Mouse (Mus musculus) hindbrain, embryonic 10.5 days (tissue): ENCODE results near the gene Eif2d. TPM values are rescaled to one million over a fixed set of nuclear protein-coding genes. Genes with fewer than 3 reads are reported as not detected.
A peak's percentile ranks its signal among the peaks of the same experiment; 100 is the strongest.
"Not testable (repeated sequence)": the region's sequence is repeated elsewhere in the genome, so short reads cannot be mapped to it uniquely, and the experiment has no call there.

Experiments used
- DNase-seq: peaks from one replicate; pipeline ENCODE4 v3.0.0-alpha.2; 2017; ENCODE audit warnings: low spot score
- H3K27ac ChIP-seq: fragments of 300-500 bp; sonication (generic); 2 replicates; pipeline ENCODE4 v1.5.1; 2016; ENCODE audit warnings: mild to moderate bottlenecking, moderate library complexity
- H3K27me3 ChIP-seq: fragments of 300-500 bp; sonication (generic); 2 replicates; pipeline ENCODE4 v1.6.1; 2016; ENCODE audit warnings: mild to moderate bottlenecking; ENCODE audit not compliant: poor library complexity, insufficient read depth, severe bottlenecking
- H3K36me3 ChIP-seq: fragments of 300-500 bp; sonication (generic); 2 replicates; pipeline ENCODE4 v1.6.1; 2016; ENCODE audit warnings: mild to moderate bottlenecking, moderate library complexity
- H3K4me1 ChIP-seq: fragments of 300-500 bp; sonication (generic); replicated peaks from 2 replicates; pipeline ENCODE4 v1.6.1; 2016; ENCODE audit warnings: mild to moderate bottlenecking
- H3K4me3 ChIP-seq: fragments of 300-500 bp; sonication (generic); 2 replicates; pipeline ENCODE4 v1.5.1; 2016; ENCODE audit warnings: mild to moderate bottlenecking, moderate library complexity
- H3K9me3 ChIP-seq: fragments of 300-500 bp; sonication (generic); 2 replicates; pipeline ENCODE4 v1.6.1; 2016; ENCODE audit warnings: mild to moderate bottlenecking, moderate library complexity
- WGBS: fragments of 180-500 bp; shearing (Covaris S2); methylation state at CpG from one replicate; pipeline ENCODE4 v1.1.7; 2016; 5-methylcytosine and 5-hydroxymethylcytosine counted together
- polyA plus RNA-seq: library from polyadenylated mRNA; unstranded; fragments of >200 nt; fragmentation: Nextera tagmentation; extraction: Ambion mirVana; gene quantifications from 2 replicates; pipeline ENCODE4 v1.2.1, GENCODE M21; 2016

Eif2d gene
- polyA plus RNA-seq, 1 experiment from 2014 or later, result 53.9 TPM

GRCm38 (mm10) chr1:131125987-131126744 is 26.8 kb upstream of the Eif2d start:
- H3K9me3 ChIP-seq, result no peaks in the 10 kb centered on the region
- no peaks in the 10 kb centered on the region for H3K4me1 ChIP-seq
- 81% methylated on average over 11 of the region's 11 CpGs for WGBS
- H3K36me3 ChIP-seq, result peaks cover 53% of the 10 kb centered on the region
- no peak for DNase-seq
- H3K4me3 ChIP-seq, result no peak overlapping the region
- H3K27ac ChIP-seq, result no peak overlapping the region
- no peaks in the 10 kb centered on the region for H3K27me3 ChIP-seq

- peaks cover 42% of the 10 kb centered on the region for H3K4me1 ChIP-seq
- DNase-seq, result no peak
- 67% methylated on average over 6 of the region's 6 CpGs for WGBS
- no peak overlapping the region for H3K4me3 ChIP-seq
- no peak overlapping the region for H3K27ac ChIP-seq
- H3K27me3 ChIP-seq, result no peaks in the 10 kb centered on the region
- H3K36me3 ChIP-seq, result peaks cover 53% of the 10 kb centered on the region
- H3K9me3 ChIP-seq, result no peaks in the 10 kb centered on the region
Measured at GRCm38 (mm10) chr1:131134231-131134630, 18.8 kb upstream of the Eif2d start.

GRCm38 (mm10) chr1:131134942-131135522 is 17.9 kb upstream of the Eif2d start:
- Histone ChIP-seq H3K27ac (peak overlapping the region; percentile 46; the same call in 1 of the 2 replicates), H3K36me3 (peaks cover 45% of the 10 kb centered on the region), H3K9me3 (no peaks in the 10 kb centered on the region), H3K4me1 (peaks cover 42% of the 10 kb centered on the region), H3K27me3 (no peaks in the 10 kb centered on the region), H3K4me3 (no peak overlapping the region)
- WGBS, result 78% methylated on average over 8 of the region's 8 CpGs
- no peak for DNase-seq

DNA sequence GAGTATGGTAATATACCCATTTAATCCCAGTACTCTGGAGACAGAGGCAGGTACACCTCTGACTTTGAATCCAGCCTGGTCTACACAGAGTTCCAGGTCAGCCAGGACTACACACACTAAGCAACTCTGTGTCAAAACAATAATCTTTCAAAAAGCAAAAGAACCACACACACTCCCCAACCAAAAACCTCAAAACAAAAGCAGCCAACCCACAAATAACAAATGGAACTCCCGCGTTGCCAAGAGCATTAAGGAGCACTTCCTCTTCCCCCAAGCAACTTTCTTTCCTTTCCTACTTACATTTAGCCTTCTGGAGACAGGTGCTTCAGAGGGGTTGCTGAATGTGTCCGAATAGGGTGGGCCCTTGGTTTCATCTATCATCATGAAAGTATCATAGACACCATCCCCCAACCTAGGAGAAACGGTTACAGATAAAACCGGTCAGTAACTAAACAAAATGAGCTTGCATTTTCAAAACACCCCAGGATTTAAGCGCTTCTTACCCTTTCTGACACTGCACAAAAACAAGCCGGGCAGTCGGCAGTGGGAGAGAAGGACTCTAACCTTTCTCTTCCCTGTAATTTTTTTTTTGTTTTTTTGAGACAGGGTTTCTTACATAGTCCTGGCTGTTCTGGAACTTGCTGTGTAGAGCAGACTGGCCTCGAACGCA is 16.9 kb upstream of the Eif2d start:
- peaks cover 42% of the 10 kb centered on the region for H3K4me1 ChIP-seq
- H3K9me3 ChIP-seq, result no peaks in the 10 kb centered on the region
- DNase-seq, result no peak
- WGBS, result 88% methylated on average over 10 of the region's 10 CpGs
- no peak overlapping the region for H3K27ac ChIP-seq
- H3K4me3 ChIP-seq, result peak overlapping the region; percentile 90; the same call in 1 of the 2 replicates
- peaks cover 35% of the 10 kb centered on the region for H3K36me3 ChIP-seq
- no peaks in the 10 kb centered on the region for H3K27me3 ChIP-seq

- peaks cover 29% of the 10 kb centered on the region for H3K36me3 ChIP-seq
- peaks cover 42% of the 10 kb centered on the region for H3K4me1 ChIP-seq
- no peaks in the 10 kb centered on the region for H3K9me3 ChIP-seq
- DNase-seq, result no peak
- H3K27me3 ChIP-seq, result no peaks in the 10 kb centered on the region
- 19% methylated on average over 5 of the region's 5 CpGs for WGBS
- H3K4me3 ChIP-seq, result peak overlapping the region; percentile 90
- peak overlapping the region; percentile 97 for H3K27ac ChIP-seq
Measured at GRCm38 (mm10) chr1:131137111-131137510, 15.9 kb upstream of the Eif2d start.

- Histone ChIP-seq H3K9me3 (no peaks in the 10 kb centered on the region), H3K27me3 (no peaks in the 10 kb centered on the region), H3K36me3 (peaks cover 23% of the 10 kb centered on the region), H3K4me3 (peak overlapping the region; percentile 90), H3K4me1 (peaks cover 42% of the 10 kb centered on the region), H3K27ac (peak overlapping the region; percentile 97)
- WGBS, result under 1% methylated on average over 36 of the region's 36 CpGs
- no peak for DNase-seq
Measured at GRCm38 (mm10) chr1:131137717-131138118, 15.3 kb upstream of the Eif2d start.

DNA sequence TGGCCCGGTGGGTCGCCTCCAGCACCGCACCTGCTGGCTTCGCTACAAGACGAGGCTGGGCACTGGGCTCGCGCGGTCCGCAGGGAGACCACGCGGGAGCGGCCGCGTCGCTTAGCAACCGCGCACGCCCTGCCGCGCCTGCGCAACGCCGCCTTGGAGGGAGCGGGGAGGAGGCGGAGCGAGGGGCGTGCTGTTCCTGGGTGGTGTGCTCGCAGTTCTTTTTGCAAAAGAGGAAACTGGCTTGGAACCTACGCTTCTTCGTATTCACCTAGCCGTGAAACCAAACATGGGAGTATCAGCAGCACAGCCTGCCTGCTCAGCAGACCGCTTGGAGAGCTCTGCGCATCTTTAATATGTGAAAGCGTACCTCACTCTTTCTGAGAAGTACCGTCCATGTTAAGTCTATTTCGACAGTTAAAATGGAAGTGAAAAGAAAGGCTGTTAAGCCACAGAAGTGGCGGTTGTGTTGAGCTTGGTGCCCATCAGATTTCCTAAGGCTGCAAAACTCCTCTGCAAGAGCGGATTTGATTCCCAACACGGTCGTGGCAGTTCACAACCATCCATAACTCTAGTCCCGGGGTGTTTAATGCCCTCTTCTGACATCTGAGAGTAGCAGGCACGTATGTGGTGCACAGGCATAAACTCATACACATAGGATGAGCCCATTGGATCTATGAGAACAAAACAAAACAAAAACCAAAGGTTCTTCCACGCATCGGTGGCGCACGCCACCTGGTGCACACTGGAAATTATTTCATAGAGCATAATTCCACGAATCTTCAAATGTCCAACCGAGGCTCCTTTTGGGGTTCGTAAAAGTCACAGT is 14.6 kb upstream of the Eif2d start, which contains the start of gene Dyrk3:
TSS of gene Dyrk3 (minus strand) at position 150 of the 826 bp plus-strand sequence.
- 8% methylated on average over 49 of the region's 49 CpGs for WGBS
- H3K27ac ChIP-seq, result peak within 1 kb of the TSS; percentile 97
- peaks cover 42% of the 10 kb centered on the region for H3K4me1 ChIP-seq
- H3K4me3 ChIP-seq, result peak within 1 kb of the TSS; percentile 90
- DNase-seq, result peak; percentile 93
- H3K27me3 ChIP-seq, result no peaks in the 10 kb centered on the region
- peaks cover 16% of the 10 kb centered on the region for H3K36me3 ChIP-seq
- H3K9me3 ChIP-seq, result no peaks in the 10 kb centered on the region

DNA sequence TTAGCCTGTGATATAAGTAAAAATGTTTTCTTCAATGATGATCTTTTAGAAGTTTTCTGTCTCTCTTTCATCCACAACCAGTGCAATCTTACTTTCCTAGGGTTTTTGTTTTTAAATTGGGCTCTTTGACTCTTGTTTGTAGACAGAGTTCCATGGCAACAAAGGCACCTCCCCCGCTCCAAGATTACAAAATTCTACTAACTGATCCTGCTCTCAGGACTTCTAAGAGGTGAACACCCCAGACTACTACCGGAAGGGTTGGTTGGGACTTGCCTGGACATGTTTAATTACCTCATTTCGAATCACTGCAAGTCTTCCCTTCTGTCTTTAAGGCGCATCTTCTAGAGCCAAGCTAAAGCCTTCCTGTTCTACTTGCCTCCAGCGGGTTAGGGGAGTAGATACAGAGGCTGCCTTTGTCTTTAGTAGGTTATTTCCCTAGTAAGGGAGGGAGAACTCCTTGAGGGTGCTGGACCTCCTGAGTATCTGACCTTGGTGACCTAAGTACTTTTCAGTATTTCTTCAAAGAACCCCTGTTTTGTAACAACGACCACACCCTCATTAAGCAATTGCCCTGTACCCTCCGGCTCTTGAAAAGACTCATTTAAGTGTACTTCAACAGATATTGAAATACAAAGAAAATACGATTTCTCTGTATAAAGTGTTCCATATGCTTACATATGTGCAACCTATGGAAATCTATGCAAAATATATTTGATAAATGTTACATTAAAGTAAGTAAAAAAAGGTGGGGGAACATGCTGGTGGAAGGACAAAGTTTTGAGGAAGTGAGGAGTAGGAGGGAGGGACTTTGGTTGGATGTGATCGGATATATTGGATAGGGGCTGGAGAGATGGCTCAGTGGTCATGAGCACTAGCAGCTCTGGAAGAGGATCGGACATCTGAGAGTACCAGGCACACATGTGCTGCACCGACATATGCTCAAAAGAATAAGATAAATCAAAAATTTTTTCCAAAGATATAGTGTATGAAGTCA is 13.6 kb upstream of the Eif2d start:
- H3K27me3 ChIP-seq, result no peaks in the 10 kb centered on the region
- H3K4me3 ChIP-seq, result peak overlapping the region; percentile 90
- peaks cover 7% of the 10 kb centered on the region for H3K36me3 ChIP-seq
- WGBS, result 75% methylated on average over 11 of the region's 11 CpGs
- H3K9me3 ChIP-seq, result no peaks in the 10 kb centered on the region
- H3K27ac ChIP-seq, result no peak overlapping the region
- DNase-seq, result no peak
- H3K4me1 ChIP-seq, result peaks cover 37% of the 10 kb centered on the region

DNA sequence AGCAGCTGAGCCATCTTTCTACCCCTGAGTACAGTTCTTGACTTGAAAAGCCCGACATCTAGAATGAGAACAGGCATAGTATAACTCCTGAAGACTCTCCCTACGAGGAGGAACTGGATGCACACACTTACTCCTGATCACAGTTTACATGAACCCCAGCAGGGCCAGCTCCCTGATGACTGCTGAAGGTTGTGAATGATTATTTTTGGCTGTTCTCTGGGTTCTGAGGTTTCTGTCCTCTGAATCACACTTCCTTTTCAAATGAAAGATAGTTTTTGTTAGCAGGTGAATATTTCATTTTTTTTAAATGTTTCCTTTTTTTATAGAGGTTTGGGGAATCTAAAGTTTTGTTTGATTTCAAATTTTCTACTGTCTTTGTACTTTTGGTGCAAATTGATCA is 11.5 kb upstream of the Eif2d start:
- Histone ChIP-seq H3K27ac (no peak overlapping the region), H3K9me3 (no peaks in the 10 kb centered on the region), H3K36me3 (no peaks in the 10 kb centered on the region), H3K4me3 (no peak overlapping the region), H3K27me3 (no peaks in the 10 kb centered on the region), H3K4me1 (peaks cover 18% of the 10 kb centered on the region)
- no peak for DNase-seq
- WGBS, result 80% methylated on average over 2 of the region's 2 CpGs

- Histone ChIP-seq H3K27me3 (no peaks in the 10 kb centered on the region), H3K4me3 (no peak overlapping the region), H3K9me3 (no peaks in the 10 kb centered on the region), H3K4me1 (peaks cover 10% of the 10 kb centered on the region; the same call in 1 of the 2 replicates), H3K36me3 (no peaks in the 10 kb centered on the region), H3K27ac (no peak overlapping the region)
- 77% methylated on average over 1 of the region's 1 CpGs for WGBS
- DNase-seq, result no peak
Measured at GRCm38 (mm10) chr1:131142472-131142871, 10.5 kb upstream of the Eif2d start.

DNA sequence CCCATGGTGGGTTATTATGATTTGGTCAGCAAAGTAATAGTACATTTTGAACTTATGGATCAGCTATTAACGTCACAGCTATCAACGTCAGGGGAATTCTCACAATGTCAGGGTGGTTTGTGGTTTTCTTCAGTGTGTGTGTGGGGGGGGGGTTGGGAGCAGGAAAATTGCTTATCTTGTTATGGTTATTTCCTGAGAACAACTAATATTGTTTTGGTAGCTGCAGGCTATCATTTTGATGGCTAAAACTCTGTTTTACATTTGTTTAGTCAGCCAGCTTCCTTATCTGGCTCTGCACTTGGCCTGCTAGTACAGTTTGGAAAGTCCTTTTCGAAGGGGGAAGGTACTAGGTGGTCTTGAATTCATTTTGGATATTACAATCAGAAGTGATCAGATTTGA is 7.8 kb upstream of the Eif2d start:
- H3K9me3 ChIP-seq, H3K4me3 ChIP-seq, H3K27ac ChIP-seq, H3K4me1 ChIP-seq, DNase-seq, H3K36me3 ChIP-seq, H3K27me3 ChIP-seq: not testable (repeated sequence)
- WGBS, result 86% methylated on average over 3 of the region's 3 CpGs
